Mouse (Mus musculus) erythroblast, embryonic 14.5 days (primary cell): ENCODE data around the gene Crmp1.

Experiments
- GATA1 ChIP-seq: IDR thresholded peaks from 2 replicates; pipeline ENCODE4 v1.6.1; 2012; ENCODE audit warnings: low read length, inconsistent platforms, mixed read lengths
- TAL1 ChIP-seq: IDR thresholded peaks from 3 replicates; pipeline ENCODE4 v1.6.1; 2012; ENCODE audit warnings: low read length, inconsistent platforms, mixed read lengths

- TF ChIP-seq TAL1 (no peak), GATA1 (no peak)
Measured at GRCm38 (mm10) chr5:37254523-37254922, 12.8 kb downstream of the Crmp1 start.
